Comparison of ENCODE assay signal across 36 mouse cellular contexts in the genomic region with DNA sequence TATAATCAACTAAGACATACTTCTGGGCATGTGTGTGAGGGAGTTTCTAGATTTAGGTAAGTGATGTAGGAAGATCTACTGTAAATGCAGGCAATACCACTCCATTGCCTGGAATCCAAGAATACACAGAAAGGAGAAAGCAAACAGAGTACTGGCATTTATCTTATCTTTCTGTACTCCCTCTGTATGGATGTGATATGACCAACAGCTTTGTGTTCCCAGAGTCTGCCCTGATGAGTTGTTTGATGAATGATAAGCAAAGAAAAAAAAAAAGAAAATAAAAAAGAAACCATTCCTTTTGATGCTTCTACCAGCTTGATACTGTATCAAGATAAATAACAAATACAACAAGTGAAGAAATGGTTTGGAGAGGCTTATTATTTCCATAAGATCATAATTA.
"Had no signal": no experiment of that assay in that cellular context is flagged by ENCODE, and none has a peak within 500 bp of the region (broad histone marks: within the 10 kb centered on the region; RNA-seq: fewer than 3 reads in every experiment).

No protein-coding gene starts in this region.

- H3K4me3 ChIP-seq: heart, embryonic 10.5 days; heart, embryonic 12.5 days; heart, embryonic 13.5 days; heart, embryonic 15.5 days; hindbrain, embryonic 10.5 days; hindbrain, embryonic 12.5 days; hindbrain, embryonic 13.5 days; hindbrain, embryonic 15.5 days; intestine, embryonic 15.5 days; kidney, embryonic 15.5 days; layer of hippocampus, adult 2 months; left cerebral cortex, adult 2 months had no signal

- H3K4me2 ChIP-seq: heart, embryonic 11.5 days; heart, embryonic 12.5 days; heart, embryonic 13.5 days; heart, embryonic 15.5 days; hindbrain, embryonic 12.5 days; hindbrain, embryonic 13.5 days; hindbrain, embryonic 14.5 days; hindbrain, embryonic 15.5 days; intestine, embryonic 15.5 days; kidney, embryonic 15.5 days had no signal

- H3K9ac ChIP-seq: heart, embryonic 12.5 days; heart, embryonic 13.5 days; heart, embryonic 15.5 days; hindbrain, embryonic 12.5 days; hindbrain, embryonic 13.5 days; hindbrain, embryonic 14.5 days; hindbrain, embryonic 15.5 days; intestine, embryonic 15.5 days; kidney, embryonic 15.5 days had no signal

- H3K4me1 ChIP-seq: heart, embryonic 10.5 days; heart, embryonic 12.5 days; heart, embryonic 13.5 days; heart, embryonic 15.5 days; hindbrain, embryonic 10.5 days; hindbrain, embryonic 12.5 days; hindbrain, embryonic 13.5 days; hindbrain, embryonic 15.5 days; intestine, embryonic 15.5 days; kidney, embryonic 15.5 days had no signal

- H3K9me3 ChIP-seq: heart, embryonic 10.5 days; heart, embryonic 12.5 days; heart, embryonic 13.5 days; heart, embryonic 15.5 days; hindbrain, embryonic 10.5 days; hindbrain, embryonic 12.5 days; hindbrain, embryonic 13.5 days; hindbrain, embryonic 15.5 days; intestine, embryonic 15.5 days; kidney, embryonic 15.5 days had no signal

- ATAC-seq: hindbrain, embryonic 16.5 days; hindbrain, postnatal 0 days; inflammation-experienced regulatory T-cells, adult 6 months; intestine, embryonic 15.5 days; intestine, embryonic 16.5 days; intestine, postnatal 0 days had no signal

- DNase-seq: heart, postnatal 10 days; heart, postnatal 14 days; heart, postnatal 36 days; heart, postnatal 4 days; kidney, adult 11 months; kidney, adult 18-20 months; kidney, adult 2 months; kidney, adult 8-10 months; kidney, adult 9 months; kidney, postnatal 10 days; kidney, postnatal 14 days; kidney, postnatal 25 days; kidney, postnatal 36 days; kidney, postnatal 4 days; layer of hippocampus, adult 9-11 months; layer of hippocampus, postnatal 36 days had no signal

- H3K36me3 ChIP-seq: heart, embryonic 10.5 days; heart, embryonic 12.5 days; heart, embryonic 13.5 days; heart, embryonic 15.5 days; hindbrain, embryonic 10.5 days; hindbrain, embryonic 12.5 days; hindbrain, embryonic 13.5 days; hindbrain, embryonic 15.5 days; intestine, embryonic 15.5 days; kidney, embryonic 15.5 days had no signal

- H3K27ac ChIP-seq: heart, embryonic 10.5 days; heart, embryonic 13.5 days; heart, embryonic 15.5 days; hindbrain, embryonic 10.5 days; hindbrain, embryonic 12.5 days; hindbrain, embryonic 13.5 days; hindbrain, embryonic 14.5 days; hindbrain, embryonic 15.5 days; hindbrain, postnatal 0 days; intestine, embryonic 15.5 days; kidney, embryonic 15.5 days; kidney, postnatal 0 days; layer of hippocampus, adult 2 months; left cerebral cortex, adult 2 months had no signal

- H3K27me3 ChIP-seq: heart, embryonic 12.5 days; heart, embryonic 13.5 days; heart, embryonic 15.5 days; hindbrain, embryonic 12.5 days; hindbrain, embryonic 13.5 days; hindbrain, embryonic 15.5 days; intestine, embryonic 15.5 days; kidney, embryonic 15.5 days had no signal
